Mouse (Mus musculus) frontal cortex, postnatal 36 days (tissue): Measurements from ENCODE around the gene Tmem186.

Experiments
- DNase-seq, 2 experiments: peaks; one replicate each; pipeline ENCODE4 v3.0.0; 2022; ENCODE audit warnings: low spot score in 2 of 2

Tmem186 gene

DNA sequence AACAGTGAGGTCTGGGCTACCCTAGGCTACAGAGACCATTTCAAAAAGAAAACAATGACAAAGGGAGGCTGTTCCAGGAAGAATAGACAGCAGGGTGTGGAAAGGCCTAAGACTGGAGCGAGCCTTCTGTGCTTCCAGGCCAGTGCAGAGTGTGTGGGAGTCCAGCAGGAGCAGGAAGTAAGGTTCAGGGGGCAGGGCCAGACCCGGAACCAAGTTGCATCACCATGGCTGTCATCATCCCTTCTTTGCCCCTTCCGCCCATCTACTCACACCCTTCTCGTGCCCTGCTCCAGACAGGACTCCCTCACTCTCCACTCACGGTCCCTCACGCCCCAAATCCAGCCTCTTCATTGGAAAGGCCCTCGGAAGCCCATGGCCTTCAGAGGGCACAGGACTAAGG, 29.7 kb upstream of the Tmem186 start:
- DNase-seq: no peak

DNA sequence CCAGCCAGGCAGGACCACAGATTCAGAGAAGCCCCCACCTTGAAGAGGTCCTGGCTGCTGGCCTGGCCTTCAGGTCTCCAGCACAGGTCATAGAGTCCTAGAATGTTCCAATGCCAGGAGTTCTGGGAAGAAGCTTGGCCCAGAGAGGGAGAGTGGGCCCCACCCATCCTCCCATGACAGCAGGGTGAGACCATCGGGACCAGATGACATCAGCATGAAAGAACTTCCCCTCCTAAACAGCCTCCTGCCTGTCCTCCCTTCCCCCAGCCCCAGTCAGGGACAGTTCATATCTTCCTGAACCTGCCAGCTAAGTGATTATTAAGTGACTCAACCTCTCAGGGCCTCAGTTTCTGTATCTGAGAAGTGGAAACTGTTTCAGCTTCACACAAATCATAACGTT, 28.9 kb upstream of the Tmem186 start:
- DNase-seq: no peak

DNA sequence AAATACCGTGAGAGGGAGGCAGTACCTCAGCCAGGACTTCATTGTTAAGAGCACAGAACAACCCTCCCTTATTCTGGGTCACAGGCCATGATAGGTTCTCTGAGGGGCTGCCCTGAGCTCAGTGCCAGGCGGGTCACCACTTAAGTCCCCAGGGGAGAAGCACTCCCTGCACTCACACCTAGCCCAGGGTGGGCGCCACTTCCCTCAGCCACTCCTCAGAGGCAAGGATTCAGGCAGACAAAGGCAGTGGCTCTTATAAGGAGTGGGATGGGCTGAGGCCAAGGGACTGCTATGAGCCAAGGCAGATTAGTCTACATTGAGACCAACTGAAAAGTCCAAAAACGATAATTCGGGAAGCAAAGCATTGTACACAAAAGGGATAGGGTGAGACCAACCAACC, 27.9 kb upstream of the Tmem186 start:
- no peak for DNase-seq

DNA sequence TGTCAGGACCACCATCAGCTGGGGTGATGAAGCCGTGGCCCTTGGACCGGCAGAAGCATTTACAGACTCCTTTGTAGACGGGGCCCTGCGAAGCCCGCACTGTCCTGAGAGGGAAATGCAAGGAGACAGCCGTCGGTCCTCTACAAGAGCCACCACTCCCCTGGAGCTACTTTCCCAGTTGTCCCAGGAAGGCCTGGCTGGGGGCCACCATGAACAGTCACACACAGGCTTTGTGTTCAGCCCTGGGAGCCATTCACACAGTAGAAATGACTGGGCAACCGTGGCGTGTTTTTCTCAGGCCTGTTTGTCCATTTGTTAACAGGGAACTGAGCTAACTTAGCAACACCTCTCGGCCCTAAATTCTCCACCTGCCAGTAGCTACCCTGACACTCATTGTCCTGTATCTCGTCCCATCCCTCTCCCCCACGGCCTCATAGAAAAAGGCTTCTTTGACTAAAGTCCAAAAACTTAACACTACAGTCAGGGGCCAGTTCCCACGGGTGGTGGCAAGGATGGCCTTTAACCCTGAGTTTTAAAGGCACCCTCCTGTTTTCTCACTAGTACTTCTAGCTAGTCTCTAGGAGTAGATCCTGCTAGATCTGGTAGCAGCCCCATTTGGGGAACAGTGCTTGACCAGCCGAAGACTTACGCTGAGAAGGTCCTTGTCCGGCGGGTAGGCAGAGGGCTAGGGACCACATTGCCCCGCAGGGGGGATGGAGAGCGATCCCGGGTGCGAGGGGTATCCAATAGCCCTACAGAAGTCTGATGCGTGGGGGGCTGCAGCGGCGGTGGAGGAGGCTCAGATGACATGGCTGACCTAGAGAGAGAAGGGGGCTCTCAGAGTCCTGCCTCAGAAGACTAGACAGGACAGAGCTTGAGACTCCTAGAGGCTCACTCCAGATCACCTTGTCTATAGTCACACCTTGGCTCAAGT, 26.4 kb upstream of the Tmem186 start:
- no peak for DNase-seq

DNA sequence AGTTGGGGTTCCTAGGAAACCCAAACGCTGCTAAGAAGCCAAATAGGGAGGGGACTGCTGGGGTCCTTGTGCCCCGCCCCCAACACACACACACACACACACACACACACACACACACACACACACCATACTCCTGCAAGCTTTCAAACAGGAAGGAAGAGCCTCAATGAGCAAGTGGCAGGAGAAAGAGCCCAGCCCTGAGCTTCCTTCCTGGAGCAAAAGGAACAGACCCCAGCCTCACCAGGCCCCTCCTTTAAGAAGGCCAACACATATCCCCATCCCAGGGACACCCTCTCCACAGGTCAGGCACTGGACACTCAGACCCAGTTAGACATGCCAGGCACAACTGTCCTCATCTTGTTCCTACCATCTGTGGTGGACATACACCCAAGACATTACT, 25.5 kb upstream of the Tmem186 start:
- DNase-seq: no peak

DNA sequence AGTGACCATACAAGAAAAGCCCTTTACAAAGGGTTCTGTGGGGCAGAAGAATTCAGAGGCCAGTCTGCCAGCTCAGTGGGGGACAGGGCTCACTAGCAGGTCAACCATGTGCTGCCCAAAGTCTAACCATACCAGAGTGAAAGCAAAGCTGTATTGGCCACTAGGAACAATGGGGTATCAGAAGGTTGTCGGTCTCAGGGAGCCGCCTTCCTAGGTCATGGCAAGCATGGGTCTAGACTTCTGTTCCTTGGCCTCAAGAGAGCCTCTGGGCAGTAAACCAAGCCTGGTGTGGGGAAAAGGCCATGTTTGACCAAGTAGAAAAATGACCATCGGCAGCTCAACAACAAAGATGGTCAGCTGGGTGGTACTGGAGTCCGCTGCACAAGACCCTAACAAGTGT, 21.3 kb upstream of the Tmem186 start:
- DNase-seq: no peak

DNA sequence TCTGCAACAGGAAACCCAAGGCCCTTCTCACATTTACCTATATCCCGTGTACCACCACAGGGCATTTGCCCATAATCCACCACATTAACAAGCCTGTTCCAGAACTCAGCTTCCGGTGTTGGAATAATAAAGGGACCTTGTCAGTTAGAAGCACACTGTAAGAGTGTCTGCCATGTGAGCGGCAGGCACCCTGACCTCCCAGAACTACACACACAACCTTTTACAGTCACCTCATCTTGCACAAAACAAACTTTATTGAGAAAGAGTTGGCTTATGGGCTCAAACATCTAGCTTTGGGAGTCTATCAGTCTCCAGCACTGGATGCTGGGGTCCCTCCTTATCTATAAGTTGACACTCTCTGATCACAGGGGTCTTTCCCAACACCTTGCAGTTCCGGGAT, 20.8 kb upstream of the Tmem186 start:
- DNase-seq: no peak

DNA sequence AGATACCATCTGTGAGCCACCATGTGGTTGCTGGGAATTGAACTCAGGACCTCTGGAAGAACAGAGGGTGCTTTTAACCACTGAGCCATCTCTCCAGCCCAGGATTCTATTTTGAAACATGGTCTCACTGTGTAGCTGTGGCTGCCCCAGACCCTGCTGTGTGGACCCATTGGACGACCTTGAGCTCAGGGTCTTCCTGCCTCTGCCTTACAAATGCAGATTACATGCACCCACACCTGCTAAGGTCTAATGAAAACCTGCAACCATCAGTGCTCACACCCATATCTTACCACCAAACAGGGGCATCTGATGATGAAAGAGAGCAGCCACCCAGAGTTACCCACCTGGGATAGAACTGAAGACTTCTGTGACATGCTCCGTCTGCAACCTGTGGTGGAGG, 18.7 kb upstream of the Tmem186 start:
- no peak for DNase-seq

DNA sequence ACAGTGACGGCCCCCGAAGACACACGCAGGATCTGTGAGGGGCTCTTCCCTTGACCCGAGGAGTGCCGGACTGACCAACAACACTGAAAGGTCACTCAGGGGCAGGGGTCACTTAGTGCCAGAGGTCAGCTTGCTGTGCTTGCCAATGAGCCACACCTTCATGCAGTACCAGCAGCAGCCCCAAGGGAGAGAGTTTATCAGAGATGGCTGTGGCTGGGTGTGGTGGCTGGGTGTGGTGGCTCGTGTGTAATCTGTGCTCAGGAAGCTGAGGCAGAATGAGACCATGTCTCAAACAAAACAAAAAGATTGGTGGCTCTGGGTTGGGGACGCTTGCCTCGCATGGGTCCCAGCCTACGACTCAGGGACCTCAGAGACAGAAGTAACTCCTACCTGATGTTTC, 18.1 kb upstream of the Tmem186 start:
- DNase-seq: no peak

DNA sequence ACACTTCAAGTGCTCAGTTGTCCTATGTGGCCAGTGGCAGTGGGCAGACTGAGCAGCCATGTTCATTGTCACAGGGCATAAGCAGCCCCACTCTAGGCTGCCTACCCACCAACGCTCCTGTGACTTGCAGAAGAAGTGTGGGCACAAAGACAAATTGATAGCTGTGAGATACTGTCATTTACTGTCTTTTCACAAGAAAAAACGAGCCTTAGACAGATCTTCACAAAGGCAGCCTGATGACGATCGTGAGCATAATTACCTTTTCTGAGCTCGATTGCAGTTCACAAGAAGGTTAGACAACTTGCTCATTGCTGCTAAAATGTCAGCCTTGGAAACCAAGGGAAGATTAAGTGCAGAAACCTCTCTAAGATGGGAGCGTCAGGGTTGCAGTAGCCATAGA, 17.6 kb upstream of the Tmem186 start:
- DNase-seq: no peak

DNA sequence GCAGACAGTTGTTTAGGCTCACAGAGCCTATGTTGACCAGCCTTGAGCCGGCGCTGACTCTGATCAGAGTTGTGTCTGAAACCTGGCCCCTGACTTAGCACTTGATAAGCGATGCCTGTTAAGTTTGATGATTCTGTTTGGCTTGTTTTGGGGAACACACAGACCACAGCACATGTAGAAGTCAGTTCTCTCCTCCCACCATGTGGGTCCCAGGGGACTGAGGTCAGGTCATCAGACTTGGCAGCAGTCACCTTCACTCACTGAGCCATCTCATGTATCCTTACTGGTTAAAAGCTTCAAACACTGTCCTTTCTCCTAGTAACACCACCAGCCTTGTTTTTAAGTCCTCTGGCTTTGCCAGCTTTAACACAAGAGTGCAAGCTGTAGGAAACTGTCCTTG, 12.5 kb upstream of the Tmem186 start:
- DNase-seq: no peak

DNA sequence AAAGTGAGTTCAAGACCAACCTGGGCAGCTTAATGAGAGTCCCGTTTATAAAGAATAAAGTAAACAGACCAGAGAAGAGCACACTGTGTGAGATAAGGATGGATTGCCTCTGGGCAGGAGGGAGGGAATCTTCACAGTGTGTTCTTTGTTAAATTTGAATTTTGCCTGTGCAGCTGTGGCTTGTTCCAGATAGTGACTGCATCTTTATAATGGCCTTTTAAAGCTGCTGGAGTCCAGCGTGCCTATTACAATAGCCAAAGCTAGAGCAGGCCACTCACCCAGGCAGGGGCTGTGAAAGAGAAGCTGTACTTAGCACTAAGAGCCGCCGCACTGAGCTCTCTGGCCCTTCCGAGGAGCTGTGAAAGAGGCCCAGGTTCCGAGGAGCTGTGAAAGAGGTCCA, 8.0 kb upstream of the Tmem186 start:
- no peak for DNase-seq

DNA sequence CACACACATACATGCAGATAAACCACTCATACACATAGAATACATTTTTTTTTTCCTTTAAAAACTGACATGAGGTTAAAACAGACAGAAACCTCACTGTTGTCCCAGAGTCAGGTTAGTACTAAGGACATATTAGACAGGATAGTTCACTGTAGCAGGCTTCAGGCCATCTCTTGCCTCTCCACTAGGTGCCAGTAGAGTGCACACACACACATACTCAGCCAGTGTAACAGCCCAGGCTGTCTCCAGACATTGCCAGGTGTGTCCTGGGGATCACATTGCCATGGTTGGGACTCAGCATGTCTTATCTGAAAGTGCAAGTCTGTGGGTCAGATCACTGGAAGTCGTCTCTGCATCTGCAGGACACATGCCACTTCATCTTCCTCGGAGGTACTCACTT, 6.3 kb upstream of the Tmem186 start:
- peak; percentile 18 to 52 for DNase-seq

DNA sequence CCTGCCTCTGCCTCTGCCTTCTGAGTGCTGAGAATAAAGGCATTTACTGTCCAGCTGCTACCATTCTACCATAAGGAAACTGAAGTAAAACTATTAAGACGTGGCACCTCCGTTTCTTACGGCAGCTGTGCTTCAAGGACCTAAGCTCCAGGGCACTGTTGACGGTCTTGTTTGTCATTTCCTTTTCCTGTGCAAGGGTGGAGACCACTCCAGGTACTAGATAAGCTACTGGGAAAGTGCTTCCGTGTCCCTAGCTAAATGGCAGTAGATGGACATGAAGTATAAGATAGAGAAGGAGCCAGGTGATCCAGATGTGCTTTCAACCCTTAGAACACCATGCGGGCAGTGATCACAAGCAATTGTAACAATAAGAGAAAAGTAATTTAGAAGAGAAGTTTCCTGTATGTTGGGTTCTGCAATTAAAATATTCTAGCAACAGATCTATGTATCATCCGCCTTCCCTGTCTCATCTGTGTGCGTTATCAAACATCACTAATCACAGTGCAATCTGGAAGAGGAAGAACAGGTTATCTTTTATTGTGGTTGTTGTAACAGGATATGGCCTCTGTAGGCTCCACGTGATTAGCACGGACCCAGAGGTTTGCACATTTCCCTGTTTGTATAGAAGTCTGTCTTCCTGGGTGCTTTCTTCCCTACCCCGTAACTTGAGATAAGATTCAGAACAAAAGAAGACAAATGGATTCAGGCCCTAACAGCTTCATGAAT, 2.1 kb upstream of the Tmem186 start:
- no peak for DNase-seq

DNA sequence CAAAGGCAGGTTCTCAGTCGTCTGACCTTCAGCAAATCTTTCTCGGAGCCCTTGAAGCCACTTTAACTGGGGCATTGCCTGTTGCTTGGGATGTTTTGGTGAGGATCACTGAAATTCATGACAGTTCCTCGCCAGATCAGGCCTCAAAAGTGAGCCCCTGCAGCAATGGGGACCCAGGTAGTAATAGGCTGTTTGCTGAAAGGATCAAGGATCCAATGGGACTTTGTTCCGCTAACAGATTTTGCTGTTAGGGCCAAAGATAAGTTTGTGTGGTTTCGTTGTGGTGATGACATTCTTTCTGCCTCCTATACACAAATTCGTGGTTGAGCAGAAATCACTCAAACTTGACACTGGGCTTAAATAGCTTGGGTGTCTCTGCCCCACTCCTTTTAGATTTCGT, 619 bp upstream of the Tmem186 start:
- no peak for DNase-seq

DNA sequence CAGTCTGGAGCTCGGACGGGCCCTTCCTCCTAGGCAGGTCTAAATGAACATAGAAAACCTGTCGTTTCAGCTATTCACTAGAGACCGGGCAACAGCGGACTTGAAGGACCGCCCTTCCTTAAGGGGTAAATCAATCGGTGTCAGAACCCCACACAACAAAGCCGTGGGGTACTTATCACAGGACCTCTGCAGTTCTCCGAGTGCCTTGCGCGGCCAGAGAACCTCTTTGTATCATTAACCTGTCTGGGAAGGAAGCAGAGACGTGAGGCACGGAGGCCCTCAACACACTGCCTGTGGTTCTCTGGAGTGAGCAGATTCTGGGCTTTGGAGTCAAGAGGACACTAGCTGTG, 670 bp downstream of the Tmem186 start:
- DNase-seq: no peak

DNA sequence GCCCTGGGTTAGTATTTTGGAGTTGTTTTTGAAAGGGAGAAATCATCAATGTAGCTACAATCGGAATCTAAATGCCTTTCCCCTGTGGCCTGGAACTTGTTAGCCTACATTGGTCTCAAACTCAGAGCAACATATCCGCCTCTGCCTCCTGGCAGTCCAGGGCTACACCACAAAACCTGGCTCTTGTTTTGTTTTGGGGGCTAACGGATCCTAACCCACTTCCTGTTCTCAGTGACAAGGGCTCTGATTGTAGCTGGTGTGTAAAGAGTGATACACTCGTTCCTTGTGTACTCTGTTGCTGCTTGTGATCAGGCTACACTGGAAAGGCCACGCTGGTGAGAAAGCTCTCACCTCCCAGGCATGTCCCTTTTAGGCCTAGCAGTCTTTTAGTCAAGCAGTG, 6.1 kb downstream of the Tmem186 start:
- DNase-seq: no peak

DNA sequence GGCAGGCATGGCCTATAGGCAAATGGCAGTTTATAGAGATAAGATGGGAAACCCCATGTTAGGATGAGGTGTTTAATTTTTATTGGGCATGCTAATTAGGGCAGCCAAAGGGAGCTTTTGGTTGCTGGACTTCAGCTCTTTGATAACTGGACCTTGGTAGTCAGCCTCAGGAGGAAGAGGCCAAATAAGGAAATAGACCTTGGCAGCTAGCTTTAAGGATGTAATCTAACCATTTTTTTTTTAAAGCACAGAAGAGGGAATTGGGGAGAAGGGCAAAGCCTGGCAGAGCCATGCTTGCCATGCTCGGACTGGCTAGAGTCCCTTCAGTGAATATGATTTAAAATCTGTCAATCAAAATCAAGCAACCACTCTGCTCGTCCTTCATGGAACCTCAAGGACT, 7.1 kb downstream of the Tmem186 start:
- DNase-seq: no peak

DNA sequence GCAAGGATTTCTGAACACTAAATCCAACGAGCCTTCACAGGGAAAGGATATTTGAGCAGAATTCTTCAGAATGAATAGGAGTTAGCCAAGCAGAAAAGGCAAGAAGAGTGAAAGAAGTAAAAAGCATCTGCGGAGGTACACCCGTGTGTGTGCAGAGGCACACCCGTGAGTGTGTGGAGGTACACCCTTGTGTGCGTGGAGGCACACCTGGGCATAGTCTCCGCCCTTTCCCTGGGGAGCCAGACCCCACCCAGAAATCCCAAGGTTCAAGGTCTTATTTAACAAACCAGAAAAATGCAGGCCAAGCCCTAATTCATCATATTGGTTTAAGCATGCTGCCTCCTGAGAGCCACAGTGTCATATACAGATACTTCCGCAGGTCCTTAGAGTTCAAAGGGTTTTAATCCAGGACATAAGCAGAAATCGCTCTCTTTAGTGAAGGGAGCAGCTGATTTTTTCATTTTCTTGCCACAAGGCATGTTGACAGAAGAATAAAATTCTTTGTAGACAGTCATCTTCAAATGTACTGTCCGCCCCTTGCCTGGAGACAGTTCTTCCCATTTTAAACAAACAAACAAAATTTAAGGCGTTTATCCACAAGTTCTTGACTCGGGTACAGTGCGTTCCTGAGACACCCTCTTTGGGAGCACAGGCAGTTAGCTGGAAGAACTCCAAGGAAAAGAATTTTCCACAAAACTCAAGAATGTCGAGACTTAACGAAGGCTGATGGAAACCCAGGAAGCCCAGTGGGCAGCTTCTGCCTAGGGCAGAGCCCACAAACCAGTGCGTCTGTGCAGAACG, 17.0 kb downstream of the Tmem186 start:
- DNase-seq: no peak

DNA sequence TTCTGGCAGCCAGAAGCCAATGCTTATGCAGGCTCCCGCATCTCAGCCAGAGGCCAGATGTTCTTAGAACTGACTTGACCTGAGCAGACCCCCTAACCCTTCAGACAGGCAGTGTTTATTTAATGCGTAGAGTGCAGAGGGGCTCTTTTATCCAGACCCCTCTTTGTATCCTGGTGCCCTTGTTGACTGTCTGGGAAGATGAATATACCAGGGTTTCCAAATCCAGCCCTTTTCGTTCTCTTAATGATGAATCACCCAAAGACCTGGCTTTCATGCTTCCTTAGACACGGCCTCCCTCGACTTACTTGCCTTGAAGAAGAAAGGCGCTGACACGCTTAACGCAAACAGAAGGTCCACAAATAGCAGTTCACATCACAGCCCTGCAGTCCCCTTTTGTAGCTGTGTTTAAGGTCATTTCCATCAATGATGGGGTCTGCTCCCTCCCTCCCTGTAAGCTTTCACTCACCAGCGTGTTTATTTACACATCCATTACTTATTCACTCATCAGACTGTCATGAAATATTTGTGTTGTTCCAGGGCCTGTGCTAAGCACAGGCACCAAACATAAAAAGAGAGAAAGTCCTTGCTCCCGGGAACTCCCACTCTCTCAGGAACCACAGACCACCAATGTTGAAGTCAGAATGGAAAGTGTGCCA, 17.7 kb downstream of the Tmem186 start:
- no peak for DNase-seq

DNA sequence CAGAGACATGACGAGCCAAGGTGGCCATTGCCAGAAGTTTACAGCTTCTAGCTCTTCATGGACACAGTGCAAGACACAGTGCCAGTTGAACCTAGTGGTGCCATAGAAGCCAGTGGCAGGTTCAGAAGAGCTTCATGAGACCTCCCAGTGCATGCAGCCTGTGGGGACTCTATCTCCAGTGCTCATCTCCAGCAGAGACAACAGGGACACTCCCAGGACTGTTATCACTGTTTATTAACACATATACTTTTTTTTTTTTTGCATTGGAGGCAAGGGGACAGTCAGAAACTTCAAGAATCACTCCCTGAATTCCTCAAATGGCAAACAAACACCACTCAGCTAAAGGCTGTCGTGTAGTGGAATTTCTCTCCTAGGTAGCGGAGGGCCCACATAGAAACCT, 24.1 kb downstream of the Tmem186 start:
- DNase-seq: no peak

DNA sequence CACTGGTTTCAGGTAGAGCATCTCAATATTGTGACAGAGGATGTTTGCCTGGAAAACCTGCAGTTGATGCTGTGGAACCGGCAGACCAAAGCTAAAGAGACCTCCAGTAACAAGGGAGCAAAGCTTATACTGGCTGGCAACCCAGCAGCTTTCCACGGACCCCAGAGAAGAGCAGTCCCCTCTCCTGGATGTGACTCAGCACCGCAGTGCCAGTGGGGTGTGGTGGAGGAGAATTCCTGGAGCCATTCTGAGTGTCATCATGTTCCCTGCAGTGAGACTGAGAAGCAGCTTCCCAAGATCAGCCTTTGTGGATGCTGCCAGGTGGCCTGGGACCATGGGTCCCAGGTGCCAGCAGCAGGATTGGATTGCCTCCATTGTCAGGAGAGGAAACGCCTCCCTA, 24.5 kb downstream of the Tmem186 start:
- no peak for DNase-seq
